Mouse (Mus musculus): ENCODE results near the gene Gm10153. TPM values are rescaled to one million over a fixed set of nuclear protein-coding genes. Genes with fewer than 3 reads are reported as not detected.
"Not testable (repeated sequence)": the region's sequence is repeated elsewhere in the genome, so short reads cannot be mapped to it uniquely, and the experiment has no call there.

The Gm10153 gene
- polyA plus RNA-seq, 1 experiment from 2014 or later: not detected

DNA sequence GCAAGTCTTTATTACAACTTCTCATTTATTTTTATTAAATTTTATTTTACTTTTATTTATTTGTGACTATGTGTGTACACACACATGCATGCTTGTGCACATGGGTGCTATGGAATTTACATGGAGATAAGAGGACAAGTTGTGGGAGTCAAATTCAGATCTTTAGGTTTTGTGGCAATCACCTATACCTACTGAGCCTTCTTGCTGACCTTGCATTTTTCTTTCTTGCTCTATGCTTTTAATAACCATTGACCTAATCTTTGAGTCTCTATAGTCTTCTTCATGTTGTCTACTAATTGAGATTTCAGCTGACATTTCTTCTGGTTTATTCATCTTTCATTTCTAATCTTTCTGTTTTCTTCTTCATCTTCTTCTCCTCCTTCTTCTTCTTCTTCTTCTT, 41.6 kb downstream of the Gm10153 start:
- no peak for ATAC-seq (ENCODE audit: insufficient read depth, low FRiP score)
- Histone ChIP-seq H3K4me1 (ENCODE audit: control insufficient read depth, insufficient read depth, low read length) (no peaks in the 10 kb centered on the region), H3K9me3 (replicated peaks; ENCODE audit: control insufficient read depth, low read length) (no peaks in the 10 kb centered on the region), H3K4me2 (ENCODE audit: low read depth, low read length) (no peak overlapping the region), H3K4me3 (replicated peaks; ENCODE audit: low read length) (no peak overlapping the region), H3K27ac (ENCODE audit: low read length) (no peak overlapping the region), H3K27me3 (ENCODE audit: control insufficient read depth, insufficient read depth, low read length) (no peaks in the 10 kb centered on the region), H3K9ac (ENCODE audit: low read length) (no peak overlapping the region), H3K36me3 (ENCODE audit: control insufficient read depth, insufficient read depth, low read length) (no peaks in the 10 kb centered on the region)

- Histone ChIP-seq H3K27ac (ENCODE audit: low read length) (no peak overlapping the region), H3K4me3 (replicated peaks; ENCODE audit: low read length) (no peak overlapping the region), H3K9me3 (replicated peaks; ENCODE audit: control insufficient read depth, low read length) (no peaks in the 10 kb centered on the region), H3K9ac (ENCODE audit: low read length) (no peak overlapping the region), H3K27me3 (ENCODE audit: control insufficient read depth, insufficient read depth, low read length) (no peaks in the 10 kb centered on the region), H3K36me3 (ENCODE audit: control insufficient read depth, insufficient read depth, low read length) (no peaks in the 10 kb centered on the region), H3K4me1 (ENCODE audit: control insufficient read depth, insufficient read depth, low read length) (no peaks in the 10 kb centered on the region), H3K4me2 (ENCODE audit: low read depth, low read length) (no peak overlapping the region)
- ATAC-seq (ENCODE audit: insufficient read depth, low FRiP score): no peak
- 0% methylated on average over 1 of the region's 1 CpGs for WGBS
These were observed 44.2 kb downstream of the Gm10153 start for GRCm38 (mm10) chr7:142146033-142146432.

DNA sequence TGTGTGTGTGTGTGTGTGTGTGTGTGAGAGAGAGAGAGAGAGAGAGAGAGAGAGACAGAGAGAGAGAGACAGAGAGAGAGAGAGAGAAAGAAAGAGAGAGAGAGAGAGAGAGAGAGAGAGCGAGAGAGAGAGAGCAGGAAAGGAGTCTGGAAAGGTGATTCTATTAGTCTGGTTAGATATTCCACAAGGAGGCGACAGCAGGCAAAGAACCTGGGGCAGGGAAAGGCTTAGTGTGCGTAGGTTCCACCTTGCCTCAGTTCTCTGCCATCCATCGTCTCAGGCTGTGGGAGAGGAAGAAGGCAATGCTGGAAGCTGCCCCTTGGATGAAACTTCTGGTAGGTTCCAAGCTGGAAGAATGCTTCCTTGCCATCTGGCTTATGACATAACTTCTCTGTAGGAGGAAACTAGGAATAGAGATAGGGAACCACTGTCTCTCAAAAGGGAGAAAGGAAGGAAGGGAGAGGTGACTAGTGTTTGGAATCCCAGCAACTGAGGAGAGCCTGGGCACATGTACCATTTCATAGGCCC, 44.7 kb downstream of the Gm10153 start:
- Histone ChIP-seq H3K9ac (ENCODE audit: low read length) (no peak overlapping the region), H3K4me2 (ENCODE audit: low read depth, low read length) (no peak overlapping the region), H3K27ac (ENCODE audit: low read length) (no peak overlapping the region), H3K9me3 (replicated peaks; ENCODE audit: control insufficient read depth, low read length) (no peaks in the 10 kb centered on the region), H3K36me3 (ENCODE audit: control insufficient read depth, insufficient read depth, low read length) (no peaks in the 10 kb centered on the region), H3K4me1 (ENCODE audit: control insufficient read depth, insufficient read depth, low read length) (no peaks in the 10 kb centered on the region), H3K27me3 (ENCODE audit: control insufficient read depth, insufficient read depth, low read length) (no peaks in the 10 kb centered on the region), H3K4me3 (replicated peaks; ENCODE audit: low read length) (no peak overlapping the region)
- WGBS: 33% methylated on average over 4 of the region's 4 CpGs
- ATAC-seq (ENCODE audit: insufficient read depth, low FRiP score): no peak

- Histone ChIP-seq H3K4me1 (ENCODE audit: control insufficient read depth, insufficient read depth, low read length) (no peaks in the 10 kb centered on the region), H3K9me3 (replicated peaks; ENCODE audit: control insufficient read depth, low read length) (no peaks in the 10 kb centered on the region), H3K27ac (ENCODE audit: low read length) (no peak within 1 kb of the TSS), H3K4me3 (replicated peaks; ENCODE audit: low read length) (no peak within 1 kb of the TSS), H3K36me3 (ENCODE audit: control insufficient read depth, insufficient read depth, low read length) (no peaks in the 10 kb centered on the region), H3K4me2 (ENCODE audit: low read depth, low read length) (no peak within 1 kb of the TSS), H3K9ac (ENCODE audit: low read length) (no peak within 1 kb of the TSS), H3K27me3 (ENCODE audit: control insufficient read depth, insufficient read depth, low read length) (no peaks in the 10 kb centered on the region)
- ATAC-seq (ENCODE audit: insufficient read depth, low FRiP score): no peak
- 69% methylated on average over 1 of the region's 1 CpGs for WGBS
These were observed 45.7 kb downstream of the Gm10153 start, which contains the start of gene Gm45337 for GRCm38 (mm10) chr7:142144507-142144906. Gene Gm45337, minus strand, starts transcription at chr7:142144607.

DNA sequence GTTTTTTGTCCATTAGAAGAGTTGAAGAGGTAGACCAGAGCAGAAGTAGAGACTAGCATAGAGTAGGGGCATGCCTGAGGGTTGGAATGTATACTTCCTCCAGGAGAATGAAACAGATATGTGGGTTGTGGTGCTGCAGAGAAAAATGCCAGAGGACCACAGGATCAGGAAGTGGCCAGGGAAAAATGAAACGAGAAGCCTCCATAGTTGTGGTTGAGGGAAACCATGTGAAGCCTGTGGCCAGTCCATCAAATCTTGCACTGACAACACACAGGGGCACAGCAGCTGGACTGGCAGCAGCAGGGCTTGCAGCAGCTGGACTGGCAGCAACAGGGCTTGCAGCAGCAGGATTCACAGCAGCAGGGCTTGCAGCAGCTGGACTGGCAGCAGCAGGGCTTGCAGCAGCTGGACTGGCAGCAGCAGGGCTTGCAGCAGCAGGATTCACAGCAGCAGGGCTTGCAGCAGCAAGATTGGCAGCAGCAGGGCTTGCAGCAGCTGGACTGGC, 46.6 kb downstream of the Gm10153 start:
- not testable (repeated sequence) for H3K4me3 ChIP-seq (replicated peaks; ENCODE audit: low read length); H3K36me3 ChIP-seq (ENCODE audit: control insufficient read depth, insufficient read depth, low read length); ATAC-seq (ENCODE audit: insufficient read depth, low FRiP score); H3K27ac ChIP-seq (ENCODE audit: low read length); H3K9ac ChIP-seq (ENCODE audit: low read length); H3K9me3 ChIP-seq (replicated peaks; ENCODE audit: control insufficient read depth, low read length); H3K27me3 ChIP-seq (ENCODE audit: control insufficient read depth, insufficient read depth, low read length); H3K4me1 ChIP-seq (ENCODE audit: control insufficient read depth, insufficient read depth, low read length); H3K4me2 ChIP-seq (ENCODE audit: low read depth, low read length)
- WGBS: 27% methylated on average over 1 of the region's 1 CpGs

GRCm38 (mm10) chr7:142140696-142141095, 49.5 kb downstream of the Gm10153 start:
- ATAC-seq (ENCODE audit: insufficient read depth, low FRiP score): no peak
- Histone ChIP-seq H3K27ac (ENCODE audit: low read length) (no peak overlapping the region), H3K4me1 (ENCODE audit: control insufficient read depth, insufficient read depth, low read length) (no peaks in the 10 kb centered on the region), H3K9me3 (replicated peaks; ENCODE audit: control insufficient read depth, low read length) (no peaks in the 10 kb centered on the region), H3K36me3 (ENCODE audit: control insufficient read depth, insufficient read depth, low read length) (no peaks in the 10 kb centered on the region), H3K9ac (ENCODE audit: low read length) (no peak overlapping the region), H3K4me3 (replicated peaks; ENCODE audit: low read length) (no peak overlapping the region), H3K27me3 (ENCODE audit: control insufficient read depth, insufficient read depth, low read length) (no peaks in the 10 kb centered on the region), H3K4me2 (ENCODE audit: low read depth, low read length) (no peak overlapping the region)
- 24% methylated on average over 1 of the region's 1 CpGs for WGBS

Other genes starting within 250 kb of the Gm10153 start
- gene Brsk2, start 240.6 kb downstream of the Gm10153 start, polyA plus RNA-seq (2015; fragmentation: Nextera tagmentation; extraction: Ambion mirVana): 1.4 TPM in 2 replicates
- gene Mob2, start 129.3 kb downstream of the Gm10153 start, polyA plus RNA-seq (2015; fragmentation: Nextera tagmentation; extraction: Ambion mirVana): 73.9 and 75.9 TPM in 2 replicates
- gene Dusp8, start 94.5 kb downstream of the Gm10153 start, polyA plus RNA-seq (2015; fragmentation: Nextera tagmentation; extraction: Ambion mirVana): 6.4 TPM in 2 replicates
- not detected in 2 replicates for gene Gm45618, start 69.7 kb downstream of the Gm10153 start, polyA plus RNA-seq (2015; fragmentation: Nextera tagmentation; extraction: Ambion mirVana)
- not detected in 2 replicates for gene Gm39115, start 54.4 kb downstream of the Gm10153 start, polyA plus RNA-seq (2015; fragmentation: Nextera tagmentation; extraction: Ambion mirVana)
- gene Gm45337, start 45.8 kb downstream of the Gm10153 start, polyA plus RNA-seq (2015; fragmentation: Nextera tagmentation; extraction: Ambion mirVana): not detected in 2 replicates
- not detected in 2 replicates for gene Gm29735, start 33.3 kb downstream of the Gm10153 start, polyA plus RNA-seq (2015; fragmentation: Nextera tagmentation; extraction: Ambion mirVana)
- not detected in 2 replicates for gene Gm4553, start 24.6 kb downstream of the Gm10153 start, polyA plus RNA-seq (2015; fragmentation: Nextera tagmentation; extraction: Ambion mirVana)
- not detected in 2 replicates for gene Krtap5-2, start 14.4 kb downstream of the Gm10153 start, polyA plus RNA-seq (2015; fragmentation: Nextera tagmentation; extraction: Ambion mirVana)
- gene Krtap5-3, start 11.0 kb upstream of the Gm10153 start, polyA plus RNA-seq (2015; fragmentation: Nextera tagmentation; extraction: Ambion mirVana): not detected in 2 replicates
- not detected in 2 replicates for gene Gm7579, start 21.5 kb upstream of the Gm10153 start, polyA plus RNA-seq (2015; fragmentation: Nextera tagmentation; extraction: Ambion mirVana)
- not detected in 2 replicates for gene Krtap5-5, start 39.6 kb upstream of the Gm10153 start, polyA plus RNA-seq (2015; fragmentation: Nextera tagmentation; extraction: Ambion mirVana)
- gene Gm40460, start 50.7 kb upstream of the Gm10153 start, polyA plus RNA-seq (2015; fragmentation: Nextera tagmentation; extraction: Ambion mirVana): not detected in 2 replicates
- gene Gm2431, start 68.0 kb upstream of the Gm10153 start, polyA plus RNA-seq (2015; fragmentation: Nextera tagmentation; extraction: Ambion mirVana): not detected in 2 replicates
- not detected in 2 replicates for gene Gm4559, start 84.0 kb upstream of the Gm10153 start, polyA plus RNA-seq (2015; fragmentation: Nextera tagmentation; extraction: Ambion mirVana)
- not detected in 2 replicates for gene Krtap5-1, start 106.7 kb upstream of the Gm10153 start, polyA plus RNA-seq (2015; fragmentation: Nextera tagmentation; extraction: Ambion mirVana)
- gene Krtap5-4, start 113.2 kb upstream of the Gm10153 start, polyA plus RNA-seq (2015; fragmentation: Nextera tagmentation; extraction: Ambion mirVana): not detected in 2 replicates
- 3.7 and 5.2 TPM in 2 replicates for gene Ifitm10, start 183.4 kb upstream of the Gm10153 start, polyA plus RNA-seq (2015; fragmentation: Nextera tagmentation; extraction: Ambion mirVana)
- 0.96 TPM in 1 of 2 replicates, not detected in the other for gene Gm49369, start 192.3 kb upstream of the Gm10153 start, polyA plus RNA-seq (2015; fragmentation: Nextera tagmentation; extraction: Ambion mirVana)
- 451 and 599 TPM in 2 replicates for gene Ctsd, start 197.6 kb upstream of the Gm10153 start, polyA plus RNA-seq (2015; fragmentation: Nextera tagmentation; extraction: Ambion mirVana)
- gene Syt8, start 244.5 kb upstream of the Gm10153 start, polyA plus RNA-seq (2015; fragmentation: Nextera tagmentation; extraction: Ambion mirVana): 31.1 and 50.1 TPM in 2 replicates